Mouse (Mus musculus): Measurements from ENCODE around the gene Dtx4. TPM values are rescaled to one million over a fixed set of nuclear protein-coding genes. Genes with fewer than 3 reads are reported as not detected.

The Dtx4 gene
- polyA plus RNA-seq, 1 experiment from 2014 or later: 1.4 TPM

- Histone ChIP-seq H3K27me3 (replicated peaks) (no peaks in the 10 kb centered on the region), H3K4me3 (no peak overlapping the region)
- 75% methylated on average over 5 of the region's 5 CpGs for WGBS
These were observed 61.0 kb downstream of the Dtx4 start for GRCm38 (mm10) chr19:12440103-12440725.

DNA sequence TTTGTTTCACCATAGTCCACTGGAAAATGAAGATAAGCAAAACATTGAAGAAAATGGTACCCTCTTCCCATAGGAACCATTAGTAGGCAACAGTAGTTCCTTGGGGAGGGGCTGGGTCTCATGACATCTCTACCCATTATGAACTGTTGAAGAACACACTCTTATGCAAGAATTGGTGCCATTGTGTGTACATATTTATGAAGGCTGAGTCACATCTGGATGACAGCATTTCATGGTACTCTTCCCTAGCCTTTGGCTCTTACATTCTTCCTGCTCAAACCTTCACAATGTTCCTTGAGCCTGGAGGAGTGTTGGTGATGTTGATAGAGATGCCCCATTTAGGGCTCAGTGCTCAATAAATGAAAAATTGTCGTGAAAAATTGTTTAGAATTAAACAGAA is 61.7 kb downstream of the Dtx4 start:
- no peak overlapping the region for H3K27ac ChIP-seq (ENCODE audit: poor library complexity, severe bottlenecking)
- peaks cover 7% of the 10 kb centered on the region; the same call in 1 of the 2 replicates for H3K4me1 ChIP-seq (replicated peaks)
- H3K9ac ChIP-seq: no peak overlapping the region
- H3K4me3 ChIP-seq: no peak overlapping the region
- no peak overlapping the region for H3K4me2 ChIP-seq
- no peak for ATAC-seq (ENCODE audit: insufficient number of reproducible peaks, low FRiP score)
- H3K27me3 ChIP-seq (replicated peaks): no peaks in the 10 kb centered on the region
- no peaks in the 10 kb centered on the region for H3K9me3 ChIP-seq (replicated peaks)
- WGBS: 47% methylated on average over 1 of the region's 1 CpGs
- no peaks in the 10 kb centered on the region for H3K36me3 ChIP-seq

More at GRCm38 (mm10) chr19:12440103-12440725, 61.0 kb downstream of the Dtx4 start:
- Histone ChIP-seq H3K4me1 (replicated peaks) (peaks cover 7% of the 10 kb centered on the region; the same call in 1 of the 2 replicates), H3K27ac (ENCODE audit: poor library complexity, severe bottlenecking) (no peak overlapping the region), H3K9ac (no peak overlapping the region), H3K4me2 (no peak overlapping the region), H3K9me3 (replicated peaks) (no peaks in the 10 kb centered on the region), H3K36me3 (no peaks in the 10 kb centered on the region)
- no peak for ATAC-seq (ENCODE audit: insufficient number of reproducible peaks, low FRiP score)

- no peak for ATAC-seq (ENCODE audit: insufficient number of reproducible peaks, low FRiP score)
- Histone ChIP-seq H3K36me3 (no peaks in the 10 kb centered on the region), H3K4me2 (no peak overlapping the region), H3K27me3 (replicated peaks) (no peaks in the 10 kb centered on the region), H3K9me3 (replicated peaks) (no peaks in the 10 kb centered on the region), H3K27ac (ENCODE audit: poor library complexity, severe bottlenecking) (no peak overlapping the region), H3K4me3 (no peak overlapping the region), H3K4me1 (replicated peaks) (no peaks in the 10 kb centered on the region), H3K9ac (no peak overlapping the region)
- 76% methylated on average over 4 of the region's 4 CpGs for WGBS
These were observed 65.3 kb downstream of the Dtx4 start for GRCm38 (mm10) chr19:12435750-12436524.

DNA sequence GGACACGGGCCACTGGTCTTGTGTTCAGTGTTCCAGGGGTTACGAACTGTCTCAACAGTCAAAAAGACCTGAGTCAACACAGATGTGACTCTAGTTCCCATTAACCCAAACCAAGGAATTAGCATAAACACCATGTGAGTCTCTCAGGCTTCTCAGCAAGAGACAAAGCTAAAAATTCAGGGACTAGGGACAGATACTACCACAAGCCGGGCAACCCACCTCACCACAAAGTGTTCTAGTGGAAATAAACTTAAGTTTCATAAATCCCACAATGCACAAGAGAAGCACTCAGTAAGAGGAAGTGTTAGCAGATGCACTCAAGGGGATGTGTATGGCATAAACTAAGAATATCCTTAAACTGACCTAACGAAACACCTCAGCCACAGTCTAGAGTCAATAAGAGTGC is 66.2 kb downstream of the Dtx4 start:
- H3K4me3 ChIP-seq: no peak overlapping the region
- WGBS: 72% methylated on average over 4 of the region's 4 CpGs
- no peak overlapping the region for H3K9ac ChIP-seq
- no peaks in the 10 kb centered on the region for H3K9me3 ChIP-seq (replicated peaks)
- H3K27me3 ChIP-seq (replicated peaks): no peaks in the 10 kb centered on the region
- no peaks in the 10 kb centered on the region for H3K4me1 ChIP-seq (replicated peaks)
- H3K27ac ChIP-seq (ENCODE audit: poor library complexity, severe bottlenecking): no peak overlapping the region
- ATAC-seq (ENCODE audit: insufficient number of reproducible peaks, low FRiP score): no peak
- H3K36me3 ChIP-seq: no peaks in the 10 kb centered on the region
- H3K4me2 ChIP-seq: no peak overlapping the region

- H3K36me3 ChIP-seq: no peaks in the 10 kb centered on the region
- H3K4me3 ChIP-seq: no peak overlapping the region
- ATAC-seq (ENCODE audit: insufficient number of reproducible peaks, low FRiP score): no peak
- no peak overlapping the region for H3K9ac ChIP-seq
- no peaks in the 10 kb centered on the region for H3K27me3 ChIP-seq (replicated peaks)
- H3K4me2 ChIP-seq: no peak overlapping the region
- no peaks in the 10 kb centered on the region for H3K9me3 ChIP-seq (replicated peaks)
- 4% methylated on average over 2 of the region's 2 CpGs for WGBS
- H3K27ac ChIP-seq (ENCODE audit: poor library complexity, severe bottlenecking): no peak overlapping the region
- no peaks in the 10 kb centered on the region for H3K4me1 ChIP-seq (replicated peaks)
These were observed 68.2 kb downstream of the Dtx4 start for GRCm38 (mm10) chr19:12433033-12433432.

DNA sequence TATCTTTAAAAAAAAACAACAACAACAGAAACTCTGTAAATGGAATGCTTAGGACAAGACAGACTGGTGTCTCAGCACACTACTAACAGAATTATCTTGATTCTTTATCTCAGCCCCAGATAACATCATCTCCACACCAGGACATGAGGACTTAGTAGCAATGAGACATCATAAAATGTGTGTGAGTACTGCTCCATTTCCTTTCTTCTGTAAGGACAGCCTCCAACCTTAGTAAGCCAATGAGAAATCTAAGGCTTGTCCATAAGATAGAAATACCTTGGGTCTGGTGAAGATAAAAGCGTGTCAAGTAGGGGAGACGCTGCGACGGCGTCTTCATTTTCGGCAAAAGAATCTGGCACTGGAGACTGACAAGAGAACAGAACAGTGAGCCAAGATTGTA is 73.6 kb downstream of the Dtx4 start, which contains the start of gene Pfpl:
TSS of gene Pfpl (plus strand) at position 301 of the 400 bp plus-strand sequence.
- H3K27me3 ChIP-seq (replicated peaks): no peaks in the 10 kb centered on the region
- no peaks in the 10 kb centered on the region for H3K36me3 ChIP-seq
- H3K9me3 ChIP-seq (replicated peaks): no peaks in the 10 kb centered on the region
- H3K4me3 ChIP-seq: no peak within 1 kb of the TSS
- WGBS: 85% methylated on average over 6 of the region's 6 CpGs
- no peaks in the 10 kb centered on the region for H3K4me1 ChIP-seq (replicated peaks)
- no peak within 1 kb of the TSS for H3K9ac ChIP-seq
- no peak for ATAC-seq (ENCODE audit: insufficient number of reproducible peaks, low FRiP score)
- no peak within 1 kb of the TSS for H3K27ac ChIP-seq (ENCODE audit: poor library complexity, severe bottlenecking)
- H3K4me2 ChIP-seq: no peak within 1 kb of the TSS

GRCm38 (mm10) chr19:12427101-12427500 is 74.2 kb downstream of the Dtx4 start:
- Histone ChIP-seq H3K9ac (no peak overlapping the region), H3K4me2 (no peak overlapping the region), H3K4me3 (no peak overlapping the region), H3K36me3 (no peaks in the 10 kb centered on the region), H3K9me3 (replicated peaks) (no peaks in the 10 kb centered on the region), H3K4me1 (replicated peaks) (no peaks in the 10 kb centered on the region), H3K27ac (ENCODE audit: poor library complexity, severe bottlenecking) (no peak overlapping the region), H3K27me3 (replicated peaks) (no peaks in the 10 kb centered on the region)
- ATAC-seq (ENCODE audit: insufficient number of reproducible peaks, low FRiP score): no peak
- 80% methylated on average over 5 of the region's 5 CpGs for WGBS

DNA sequence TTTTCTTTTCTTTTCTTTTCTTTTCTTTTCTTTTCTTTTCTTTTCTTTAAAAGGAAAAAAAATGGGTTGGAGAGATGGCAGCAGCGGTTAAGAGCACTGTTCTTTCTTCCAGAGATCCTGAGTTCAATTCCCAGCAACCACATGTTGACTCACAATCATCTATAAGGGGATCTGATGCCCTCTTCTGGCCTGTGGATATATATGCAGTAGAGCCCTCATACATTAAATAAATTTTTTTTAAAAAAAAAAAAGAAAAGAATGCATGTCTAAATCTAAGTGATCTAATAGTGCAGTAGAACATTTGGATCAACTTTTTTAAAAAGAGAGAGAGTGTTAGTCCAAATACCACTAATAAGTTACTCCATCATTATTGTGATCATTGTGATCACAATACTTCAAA is 79.6 kb downstream of the Dtx4 start:
- H3K27ac ChIP-seq (ENCODE audit: poor library complexity, severe bottlenecking): no peak overlapping the region
- H3K4me2 ChIP-seq: no peak overlapping the region
- no peaks in the 10 kb centered on the region for H3K27me3 ChIP-seq (replicated peaks)
- no peaks in the 10 kb centered on the region for H3K4me1 ChIP-seq (replicated peaks)
- H3K9ac ChIP-seq: no peak overlapping the region
- WGBS: 77% methylated on average over 1 of the region's 1 CpGs
- no peak overlapping the region for H3K4me3 ChIP-seq
- ATAC-seq (ENCODE audit: insufficient number of reproducible peaks, low FRiP score): no peak
- H3K9me3 ChIP-seq (replicated peaks): no peaks in the 10 kb centered on the region
- H3K36me3 ChIP-seq: no peaks in the 10 kb centered on the region

DNA sequence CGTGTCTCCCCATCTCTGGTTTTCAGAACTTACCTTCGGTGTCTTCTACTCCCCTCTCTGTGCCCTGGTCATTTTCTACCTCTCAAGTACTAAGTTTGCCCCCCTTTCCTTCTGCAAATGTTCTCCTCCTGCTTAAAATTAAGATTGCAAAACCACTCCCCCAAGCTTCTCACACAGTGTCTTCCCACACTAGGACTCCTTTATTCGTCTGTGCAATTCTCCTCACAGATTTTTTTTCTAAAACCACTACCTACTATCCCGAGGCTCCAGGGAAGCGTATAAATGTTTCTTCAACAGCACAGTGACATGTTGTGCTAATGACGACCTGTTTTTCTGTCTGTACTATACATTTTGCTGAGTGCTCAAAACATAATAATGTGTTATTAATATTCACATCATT is 80.7 kb downstream of the Dtx4 start:
- H3K27ac ChIP-seq (ENCODE audit: poor library complexity, severe bottlenecking): no peak overlapping the region
- no peaks in the 10 kb centered on the region for H3K36me3 ChIP-seq
- ATAC-seq (ENCODE audit: insufficient number of reproducible peaks, low FRiP score): no peak
- H3K4me2 ChIP-seq: no peak overlapping the region
- no peak overlapping the region for H3K9ac ChIP-seq
- H3K4me1 ChIP-seq (replicated peaks): no peaks in the 10 kb centered on the region
- no peaks in the 10 kb centered on the region for H3K9me3 ChIP-seq (replicated peaks)
- no peak overlapping the region for H3K4me3 ChIP-seq
- 70% methylated on average over 6 of the region's 6 CpGs for WGBS
- H3K27me3 ChIP-seq (replicated peaks): no peaks in the 10 kb centered on the region

DNA sequence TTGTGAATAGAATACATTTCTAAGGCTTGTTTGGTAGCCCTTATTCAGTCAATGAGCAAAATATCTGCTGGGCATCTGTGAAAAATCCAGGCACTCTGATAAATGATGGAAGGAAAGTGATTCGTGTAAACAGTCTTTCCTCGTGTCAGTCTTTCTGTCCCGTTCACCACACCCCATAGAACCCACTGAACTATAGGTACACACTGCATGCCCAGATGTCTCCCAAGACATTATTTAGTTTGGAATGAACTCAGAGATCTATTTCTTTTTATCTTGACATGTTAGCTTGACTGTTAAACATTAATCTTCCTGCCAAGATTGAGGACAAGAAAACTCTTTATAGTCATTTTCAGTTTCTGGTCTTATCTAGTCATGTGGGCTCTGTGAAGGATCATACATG is 82.9 kb downstream of the Dtx4 start:
- no peak overlapping the region for H3K4me3 ChIP-seq
- H3K4me1 ChIP-seq (replicated peaks): no peaks in the 10 kb centered on the region
- H3K9me3 ChIP-seq (replicated peaks): no peaks in the 10 kb centered on the region
- ATAC-seq (ENCODE audit: insufficient number of reproducible peaks, low FRiP score): no peak
- no peaks in the 10 kb centered on the region for H3K36me3 ChIP-seq
- 64% methylated on average over 3 of the region's 3 CpGs for WGBS
- H3K4me2 ChIP-seq: no peak overlapping the region
- H3K9ac ChIP-seq: no peak overlapping the region
- H3K27me3 ChIP-seq (replicated peaks): no peaks in the 10 kb centered on the region
- H3K27ac ChIP-seq (ENCODE audit: poor library complexity, severe bottlenecking): no peak overlapping the region

GRCm38 (mm10) chr19:12417361-12417760 is 83.9 kb downstream of the Dtx4 start, which contains the start of gene Olfr1441:
TSS of gene Olfr1441 (plus strand) at chr19:12417433.
- ATAC-seq (ENCODE audit: insufficient number of reproducible peaks, low FRiP score): no peak
- no peak within 1 kb of the TSS for H3K27ac ChIP-seq (ENCODE audit: poor library complexity, severe bottlenecking)
- no peak within 1 kb of the TSS for H3K9ac ChIP-seq
- no peaks in the 10 kb centered on the region for H3K36me3 ChIP-seq
- no peaks in the 10 kb centered on the region for H3K4me1 ChIP-seq (replicated peaks)
- H3K27me3 ChIP-seq (replicated peaks): no peaks in the 10 kb centered on the region
- H3K4me3 ChIP-seq: no peak within 1 kb of the TSS
- H3K9me3 ChIP-seq (replicated peaks): no peaks in the 10 kb centered on the region
- no peak within 1 kb of the TSS for H3K4me2 ChIP-seq
